Mouse (Mus musculus) CH12.LX (cell line): Measurements from ENCODE around the gene Cep295. TPM values are rescaled to one million over a fixed set of nuclear protein-coding genes. Genes with fewer than 3 reads are reported as not detected.

Experiments used
- DNase-seq: peaks from one replicate; pipeline ENCODE4 v3.0.0-alpha.2; 2013; ENCODE audit errors: extremely low read depth
- H3K27ac ChIP-seq: 2 replicates; pipeline ENCODE4 v1.5.1; 2012; ENCODE audit warnings: low read depth, mild to moderate bottlenecking, control low read depth, moderate library complexity; ENCODE audit not compliant: insufficient read depth
- H3K27me3 ChIP-seq: replicated peaks from 2 replicates; pipeline ENCODE3; 2012; ENCODE audit warnings: inconsistent platforms
- H3K36me3 ChIP-seq, 2 experiments: replicated peaks in 1 of 2; 2 replicates each; pipeline versions ENCODE3 to v1.6.1; 2012; ENCODE audit warnings: inconsistent platforms in 1 of 2, low read length in 1 of 2, mild to moderate bottlenecking in 1 of 2, mixed read lengths in 1 of 2, moderate library complexity in 1 of 2; ENCODE audit not compliant: control insufficient read depth in 1 of 2, insufficient read depth in 1 of 2
- H3K4me1 ChIP-seq, 2 experiments: 2 replicates each; pipeline ENCODE4 v1.6.1; 2012; ENCODE audit warnings: inconsistent platforms in 1 of 2, moderate library complexity in 1 of 2; ENCODE audit not compliant: insufficient read depth in 2 of 2, control insufficient read depth in 1 of 2
- H3K4me2 ChIP-seq: 2 replicates; pipeline ENCODE4 v1.6.1; 2012; ENCODE audit warnings: low read depth, mild to moderate bottlenecking, control low read depth; ENCODE audit not compliant: poor library complexity, insufficient read depth, severe bottlenecking
- H3K4me3 ChIP-seq, 3 experiments: fragments of 150-350 bp in 1 of 3; sonication (generic) in 1 of 3; replicated peaks in 1 of 3; 2 replicates each; pipeline versions ENCODE3 to v1.5.1; 2011 to 2012; ENCODE audit warnings: low read depth in 2 of 3, low read length in 2 of 3, mild to moderate bottlenecking in 2 of 3, moderate library complexity in 2 of 3, control low read depth in 1 of 3, improper control_type of control experiment in 1 of 3, inconsistent platforms in 1 of 3, mixed read lengths in 1 of 3; ENCODE audit not compliant: poor library complexity in 1 of 3
- H3K79me2 ChIP-seq: replicated peaks from 2 replicates; pipeline ENCODE4 v1.6.1; 2012; ENCODE audit warnings: mild to moderate bottlenecking, moderate library complexity; ENCODE audit not compliant: control insufficient read depth, poor library complexity, insufficient read depth, severe bottlenecking; ENCODE audit errors: extremely low read depth
- H3K9ac ChIP-seq: 2 replicates; pipeline ENCODE4 v1.6.1; 2012; ENCODE audit warnings: low read depth, mild to moderate bottlenecking, control low read depth, moderate library complexity; ENCODE audit not compliant: insufficient read depth
- H3K9me3 ChIP-seq: replicated peaks from 2 replicates; pipeline ENCODE3; 2012; ENCODE audit warnings: low read length, inconsistent platforms, mixed read lengths
- BHLHE40 ChIP-seq: IDR thresholded peaks from 2 replicates; pipeline ENCODE4 v1.6.1; 2011; ENCODE audit warnings: mild to moderate bottlenecking, low read depth, low read length, improper control_type of control experiment
- CHD1 ChIP-seq: IDR thresholded peaks from 2 replicates; pipeline ENCODE4 v1.6.1; 2012; ENCODE audit warnings: low read depth, low read length, improper control_type of control experiment, inconsistent platforms
- CHD2 ChIP-seq: IDR thresholded peaks from 2 replicates; pipeline ENCODE4 v1.6.1; 2011; ENCODE audit warnings: low read length, improper control_type of control experiment
- ELF1 ChIP-seq: IDR thresholded peaks from 2 replicates; pipeline ENCODE4 v1.6.1; 2014; ENCODE audit warnings: low read depth, mild to moderate bottlenecking, inconsistent platforms, low read length, improper control_type of control experiment
- EP300 ChIP-seq: IDR thresholded peaks from 2 replicates; pipeline ENCODE4 v1.6.1; 2011; ENCODE audit warnings: low read length, improper control_type of control experiment
- GABPA ChIP-seq: IDR thresholded peaks from 2 replicates; pipeline ENCODE4 v1.6.1; 2012; ENCODE audit warnings: low read depth, low read length, improper control_type of control experiment, inconsistent platforms; ENCODE audit not compliant: insufficient replicate concordance
- HCFC1 ChIP-seq: IDR thresholded peaks from 2 replicates; pipeline ENCODE4 v1.6.1; 2012; ENCODE audit warnings: low read depth, mild to moderate bottlenecking, inconsistent platforms, low read length, improper control_type of control experiment
- IRF4 ChIP-seq: IDR thresholded peaks from 2 replicates; pipeline ENCODE4 v1.6.1; 2014; ENCODE audit warnings: low read depth, mild to moderate bottlenecking, inconsistent platforms, low read length, improper control_type of control experiment
- JUN ChIP-seq: IDR thresholded peaks from 2 replicates; pipeline ENCODE4 v1.6.1; 2011; ENCODE audit warnings: low read depth, mild to moderate bottlenecking, low read length, improper control_type of control experiment, moderate library complexity; ENCODE audit not compliant: insufficient read depth
- JUND ChIP-seq: conservative IDR thresholded peaks from 2 replicates; pipeline ENCODE4 v1.6.1; 2011; ENCODE audit warnings: low read depth, low read length, improper control_type of control experiment
- KAT2A ChIP-seq: IDR thresholded peaks from 2 replicates; pipeline ENCODE4 v1.6.1; 2012; ENCODE audit warnings: low read length, improper control_type of control experiment, inconsistent platforms; ENCODE audit not compliant: insufficient replicate concordance
- MAFK ChIP-seq: IDR thresholded peaks from 2 replicates; pipeline ENCODE4 v1.6.1; 2011; ENCODE audit warnings: low read length, improper control_type of control experiment; ENCODE audit not compliant: insufficient replicate concordance
- MAX ChIP-seq: IDR thresholded peaks from 2 replicates; pipeline ENCODE4 v1.6.1; 2011; ENCODE audit warnings: low read length, improper control_type of control experiment
- MEF2A ChIP-seq: IDR thresholded peaks from 2 replicates; pipeline ENCODE4 v1.6.1; 2014; ENCODE audit warnings: low read depth, mild to moderate bottlenecking, inconsistent platforms, low read length, improper control_type of control experiment, borderline replicate concordance
- MXI1 ChIP-seq: IDR thresholded peaks from 2 replicates; pipeline ENCODE4 v1.6.1; 2011; ENCODE audit warnings: mild to moderate bottlenecking, low read depth, low read length, improper control_type of control experiment
- NELFE ChIP-seq: IDR thresholded peaks from 2 replicates; pipeline ENCODE4 v1.6.1; 2011; ENCODE audit warnings: low read depth, low read length, improper control_type of control experiment
- NRF1 ChIP-seq: IDR thresholded peaks from 2 replicates; pipeline ENCODE4 v1.6.1; 2014; ENCODE audit warnings: low read depth, mild to moderate bottlenecking, inconsistent platforms, low read length, improper control_type of control experiment, moderate library complexity
- PAX5 ChIP-seq: IDR thresholded peaks from 2 replicates; pipeline ENCODE4 v1.6.1; 2012; ENCODE audit warnings: low read length, inconsistent platforms, mixed read lengths
- POLR2A ChIP-seq: IDR thresholded peaks from 2 replicates; pipeline ENCODE4 v1.6.1; 2011; ENCODE audit warnings: low read depth, mild to moderate bottlenecking, improper control_type of control experiment, low read length
- POLR2AphosphoS2 ChIP-seq: IDR thresholded peaks from 2 replicates; pipeline ENCODE4 v1.6.1; 2011; ENCODE audit warnings: low read depth, low read length, improper control_type of control experiment
- RCOR1 ChIP-seq: conservative IDR thresholded peaks from 2 replicates; pipeline ENCODE4 v1.6.1; 2012; ENCODE audit warnings: low read depth, mild to moderate bottlenecking, inconsistent platforms, low read length, improper control_type of control experiment
- SIN3A ChIP-seq: IDR thresholded peaks from 2 replicates; pipeline ENCODE4 v1.6.1; 2012; ENCODE audit warnings: low read length, improper control_type of control experiment, inconsistent platforms
- SMC3 ChIP-seq: IDR thresholded peaks from 2 replicates; pipeline ENCODE4 v1.6.1; 2011; ENCODE audit warnings: low read depth, low read length, improper control_type of control experiment
- TBP ChIP-seq: conservative IDR thresholded peaks from 2 replicates; pipeline ENCODE4 v1.6.1; 2011; ENCODE audit warnings: low read depth, low read length, improper control_type of control experiment
- TCF12 ChIP-seq: IDR thresholded peaks from 2 replicates; pipeline ENCODE4 v1.6.1; 2014; ENCODE audit warnings: low read depth, mild to moderate bottlenecking, inconsistent platforms, low read length, improper control_type of control experiment
- USF1 ChIP-seq: IDR thresholded peaks from 2 replicates; pipeline ENCODE4 v1.6.1; 2014; ENCODE audit warnings: low read depth, mild to moderate bottlenecking, inconsistent platforms, low read length, improper control_type of control experiment
- USF2 ChIP-seq: conservative IDR thresholded peaks from 2 replicates; pipeline ENCODE4 v1.6.1; 2011; ENCODE audit warnings: low read depth, low read length, improper control_type of control experiment
- ZC3H11A ChIP-seq: IDR thresholded peaks from 2 replicates; pipeline ENCODE4 v1.6.1; 2012; ENCODE audit warnings: low read depth, mild to moderate bottlenecking, inconsistent platforms, low read length, improper control_type of control experiment
- ZKSCAN1 ChIP-seq: IDR thresholded peaks from 2 replicates; pipeline ENCODE4 v1.6.1; 2012; ENCODE audit warnings: low read depth, inconsistent platforms, low read length, improper control_type of control experiment, borderline replicate concordance
- ZMIZ1 ChIP-seq: IDR thresholded peaks from 2 replicates; pipeline ENCODE4 v1.6.1; 2012; ENCODE audit warnings: low read depth, mild to moderate bottlenecking, inconsistent platforms, low read length, improper control_type of control experiment
- ZNF384 ChIP-seq: IDR thresholded peaks from 2 replicates; pipeline ENCODE4 v1.6.1; 2012; ENCODE audit warnings: low read depth, low read length, improper control_type of control experiment, inconsistent platforms
- dilution Hi-C: fragments of 300-500 bp; cut with MboI; formaldehyde crosslinking; loops from 2 replicates; pipeline ENCODE4 v1.14.3; 2020; ENCODE audit warnings: low sequenced_read_pairs; ENCODE audit not compliant: extremely low pct_unique_long_range_greater_than_20kb, extremely low pct_ligation_motif_present
- in situ Hi-C: fragments of 300-500 bp; cut with MboI; formaldehyde crosslinking; loops from 3 replicates; pipeline ENCODE4 v1.14.3; 2019; ENCODE audit warnings: low sequenced_read_pairs, low pct_ligation_motif_present, low pct_unique_long_range_greater_than_20kb, mixed read lengths
- polyA plus RNA-seq: library from polyadenylated mRNA; unstranded; fragments of >175 nt; gene quantifications from 2 replicates; pipeline ENCODE4 v1.2.1, GENCODE M21; 2012; ENCODE audit warnings: low read depth; ENCODE audit not compliant: insufficient read length
- total RNA-seq, 2 experiments: library from RNA; depleted of rRNA; stranded (reverse); fragments of 300-350 nt in 1 of 2; fragments of >200 nt in 1 of 2; gene quantifications; 2 replicates each; pipeline ENCODE4 v1.2.3; 2012 to 2014

Gene Cep295
- total and polyA plus RNA-seq, 3 experiments: 20.4 to 29.9 (median 27.2) TPM

GRCm38 (mm10) chr9:15306398-15307119 lies 51.0 kb downstream of the Cep295 start, which contains the start of gene 4931406C07Rik (continued):
- no peak for TF ChIP-seq PAX5
- no peak for TF ChIP-seq NELFE
- TF ChIP-seq SMC3: no peak
- TF ChIP-seq GABPA: no peak
- TF ChIP-seq IRF4: no peak
- TF ChIP-seq SIN3A: no peak; the same call in 1 of the 2 replicates
- peak; percentile 1; the same call in 1 of the 2 replicates for TF ChIP-seq USF1
- TF ChIP-seq MXI1: peak; percentile 77
- 0 out of 2 replicates have a peak, but pooled peaks have one; percentile 49 for TF ChIP-seq KAT2A
- TF ChIP-seq BHLHE40: no peak; the same call in 1 of the 2 replicates
- no peak for TF ChIP-seq ZMIZ1
- TF ChIP-seq HCFC1: no peak
- TF ChIP-seq ZC3H11A: no peak
- TF ChIP-seq TCF12: no peak
- peak; percentile 84 for TF ChIP-seq MAX
- no peak for TF ChIP-seq ZKSCAN1
- TF ChIP-seq RCOR1: no peak

GRCm38 (mm10) chr9:15305503-15306397 lies 51.8 kb downstream of the Cep295 start, which contains the start of gene Taf1d:
TSS of gene Taf1d (plus strand) at chr9:15306214.
- peak within 1 kb of the TSS; percentile 90 for H3K9ac ChIP-seq
- H3K4me1 ChIP-seq: peaks cover 2 to 35% of the 10 kb centered on the region in 2 experiments; a peak in 3 of 4 replicates
- peak; percentile 89 for DNase-seq
- no peaks in the 10 kb centered on the region for H3K27me3 ChIP-seq
- H3K4me2 ChIP-seq: peak within 1 kb of the TSS; percentile 90
- H3K36me3 ChIP-seq: peaks cover 21 to 33% of the 10 kb centered on the region in 2 experiments
- H3K79me2 ChIP-seq: peaks cover 40% of the 10 kb centered on the region
- peak within 1 kb of the TSS; percentile 69 to 94 (median 85) for H3K4me3 ChIP-seq
- in situ Hi-C loops (no loop called here), dilution Hi-C loops (no loop called here)
- peak within 1 kb of the TSS; percentile 57 for H3K27ac ChIP-seq
- no peaks in the 10 kb centered on the region for H3K9me3 ChIP-seq
- TF ChIP-seq CHD2: peak; percentile 98
- TF ChIP-seq MEF2A: no peak
- no peak for TF ChIP-seq EP300
- TF ChIP-seq NRF1: no peak
- TF ChIP-seq MAFK: no peak
- TF ChIP-seq ELF1: 0 out of 2 replicates have a peak, but pooled peaks have one; percentile 6
- TF ChIP-seq ZKSCAN1: no peak
- TF ChIP-seq IRF4: no peak; the same call in 1 of the 2 replicates
- no peak for TF ChIP-seq PAX5
- TF ChIP-seq USF2: no peak
- TF ChIP-seq ZNF384: peak; percentile 81
- peak; percentile 14; the same call in 1 of the 2 replicates for TF ChIP-seq MXI1
- TF ChIP-seq TCF12: peak; percentile 96
- TF ChIP-seq POLR2AphosphoS2: peak; percentile 96
- peak; percentile 97 for TF ChIP-seq ZMIZ1
- TF ChIP-seq POLR2A: peak; percentile 100
- TF ChIP-seq HCFC1: peak; percentile 66
- peak; percentile 99 for TF ChIP-seq NELFE
- TF ChIP-seq CHD1: 0 out of 2 replicates have a peak, but pooled peaks have one; percentile 4
- TF ChIP-seq USF1: no peak
- TF ChIP-seq SIN3A: 0 out of 2 replicates have a peak, but pooled peaks have one; percentile 52
- no peak for TF ChIP-seq JUND
- no peak for TF ChIP-seq JUN
- no peak for TF ChIP-seq ZC3H11A
- TF ChIP-seq TBP: peak; percentile 92
- no peak for TF ChIP-seq BHLHE40
